Mouse (Mus musculus) embryo, embryonic 11.5 days (tissue): ENCODE results near the gene Ube2v1.
A peak's percentile ranks its signal among the peaks of the same experiment; 100 is the strongest.

Source experiments
- DNase-seq: peaks from one replicate; pipeline ENCODE4 v3.0.0-alpha.2; 2012; ENCODE audit warnings: low read depth, low spot score

The Ube2v1 gene

DNA sequence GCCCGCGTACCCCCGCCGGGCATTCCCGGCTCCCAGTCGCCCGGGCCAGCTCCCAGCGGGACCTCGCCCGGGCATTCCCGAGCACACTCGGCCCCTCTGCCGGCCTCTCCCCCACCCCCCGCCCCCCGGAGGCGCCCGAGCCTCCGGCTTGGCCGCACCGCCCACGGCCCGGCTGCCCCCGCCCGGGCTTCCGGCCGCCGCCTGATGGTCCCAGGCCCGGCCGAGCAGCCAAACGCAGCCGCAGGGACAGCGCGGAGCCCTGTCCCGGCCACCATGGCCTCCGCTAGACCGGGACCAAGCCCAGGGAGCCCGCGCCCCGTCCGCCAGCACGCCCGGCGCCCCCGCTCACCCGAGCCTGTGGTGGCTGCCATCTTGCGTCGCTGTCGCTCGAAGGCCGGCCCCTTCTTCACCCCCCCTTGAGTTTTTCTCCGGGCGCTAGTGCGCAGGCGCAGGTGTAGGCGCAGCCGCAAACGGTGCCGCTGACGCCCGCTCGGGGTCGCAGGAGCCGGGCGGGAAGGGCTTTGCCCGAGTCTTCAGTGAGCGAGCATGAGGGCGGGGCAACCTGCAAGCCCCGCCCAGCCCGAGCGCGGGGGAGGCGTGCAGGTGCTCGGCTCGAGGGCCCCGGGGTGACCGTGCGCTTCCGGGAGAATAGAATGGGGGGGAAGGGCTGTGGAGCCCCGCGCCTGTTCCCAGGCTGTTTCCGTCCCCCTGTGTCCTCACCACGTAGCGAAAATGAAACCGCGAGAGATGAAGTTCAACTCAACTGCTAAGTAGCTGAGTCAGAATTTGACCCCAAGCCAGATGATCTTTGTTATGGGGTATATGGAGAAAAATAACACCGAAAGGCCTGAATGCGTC, at the start of gene Ube2v1:
Gene Ube2v1, minus strand, starts transcription at position 505 of the 858 bp plus-strand sequence.
- peak; percentile 97 for DNase-seq

DNA sequence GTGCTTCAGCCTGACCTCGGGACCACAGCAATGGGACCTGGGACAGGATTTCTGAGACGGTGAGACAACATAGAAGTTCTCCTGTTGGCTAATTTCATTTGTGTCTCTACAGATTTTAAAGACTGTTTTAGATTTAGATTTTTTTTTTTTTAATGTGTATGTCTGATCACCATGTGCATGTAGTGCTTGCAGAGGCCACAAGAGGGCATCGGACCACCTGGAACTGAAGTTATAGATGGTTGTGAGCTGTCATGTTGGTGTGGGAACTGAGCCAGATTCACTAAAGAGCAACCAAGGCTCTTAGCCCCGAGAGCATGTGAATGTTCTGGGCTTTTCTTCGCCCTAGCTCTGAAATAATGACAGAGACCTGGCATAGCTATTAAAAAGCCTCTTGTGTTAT, 48.8 kb upstream of the Ube2v1 start:
- DNase-seq = no peak

DNA sequence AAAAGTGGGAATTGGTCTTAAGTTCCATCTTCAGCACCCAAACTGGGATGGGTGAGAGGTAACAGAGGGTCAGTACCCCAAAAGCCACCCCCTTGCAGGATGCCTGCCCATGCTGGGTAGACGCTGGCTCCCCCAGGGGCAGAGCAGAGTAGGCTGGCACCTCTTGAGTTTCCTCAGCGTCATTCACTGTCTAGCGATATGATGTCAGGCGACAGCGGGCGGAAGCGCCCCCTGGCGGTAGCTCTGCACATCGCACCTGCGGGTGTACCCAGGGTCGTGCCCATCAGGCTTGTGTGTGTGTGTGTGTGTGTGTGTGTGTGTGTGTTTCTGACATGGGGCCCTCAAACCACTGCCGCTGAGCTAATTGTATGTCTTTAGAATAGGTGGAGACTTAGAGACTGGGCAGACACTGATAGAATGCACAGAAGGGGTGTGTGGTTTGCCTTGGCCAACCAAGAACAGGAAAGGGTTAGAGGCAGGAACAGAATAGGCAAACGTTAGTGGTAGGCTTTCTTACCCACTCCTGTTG, 48.1 kb upstream of the Ube2v1 start:
- peak; percentile 65 for DNase-seq

DNA sequence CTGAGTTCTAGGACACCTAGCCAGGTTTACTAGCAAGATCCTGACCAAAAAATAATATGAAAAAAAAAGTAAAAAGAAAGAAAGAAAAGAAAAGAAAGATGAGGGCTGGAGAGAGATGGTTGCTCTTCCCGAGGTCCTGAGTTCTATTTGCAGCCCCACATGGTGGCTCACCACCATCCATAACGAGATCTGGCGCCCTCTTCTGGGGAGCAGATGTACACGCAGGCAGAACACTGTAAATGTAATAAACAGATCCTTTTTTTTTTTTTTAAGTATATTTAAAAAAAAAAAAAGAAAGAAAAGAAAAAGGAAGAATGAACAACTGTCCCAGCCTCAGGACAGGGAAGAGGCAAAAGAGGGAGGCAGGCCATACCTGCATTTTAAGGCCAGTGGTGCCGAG, 46.7 kb upstream of the Ube2v1 start:
- DNase-seq = no peak

DNA sequence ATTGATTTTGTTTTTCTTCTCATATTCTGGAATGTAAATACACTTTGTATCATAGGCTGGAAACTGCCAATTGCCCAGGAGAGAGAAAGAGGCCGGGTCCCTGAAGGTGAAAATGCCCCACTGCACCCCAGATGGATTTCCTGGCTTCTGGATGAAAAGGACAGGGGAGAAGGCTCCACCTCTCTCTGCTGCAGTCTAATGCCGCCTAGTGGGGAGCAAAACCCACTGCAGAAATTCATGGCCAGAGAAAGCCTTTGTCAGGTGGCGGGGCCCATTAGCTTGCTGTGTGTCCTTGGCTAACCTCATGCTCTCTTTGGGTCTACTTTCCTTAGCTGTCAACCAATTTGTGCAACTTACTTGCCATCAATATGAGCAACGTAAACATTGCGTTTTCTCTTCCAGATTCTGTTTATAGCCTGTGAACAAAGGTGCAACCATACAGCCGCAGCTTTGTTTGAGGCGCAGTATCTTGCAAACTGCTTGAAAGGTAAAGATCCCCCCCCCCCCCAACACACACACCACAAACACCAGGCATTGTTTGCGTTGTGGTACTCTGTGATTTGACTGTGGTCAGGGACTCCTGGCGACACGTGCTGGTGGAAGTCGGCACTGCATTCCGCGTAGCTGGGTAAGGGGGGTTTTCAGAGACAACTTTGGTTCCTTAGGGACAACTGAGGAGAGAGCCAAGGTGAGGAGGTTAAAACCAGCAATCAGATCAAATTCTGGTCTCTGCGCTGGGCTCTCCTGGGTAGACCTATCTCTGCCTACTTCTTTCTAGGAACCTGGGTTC, 43.4 kb upstream of the Ube2v1 start:
- DNase-seq = no peak

DNA sequence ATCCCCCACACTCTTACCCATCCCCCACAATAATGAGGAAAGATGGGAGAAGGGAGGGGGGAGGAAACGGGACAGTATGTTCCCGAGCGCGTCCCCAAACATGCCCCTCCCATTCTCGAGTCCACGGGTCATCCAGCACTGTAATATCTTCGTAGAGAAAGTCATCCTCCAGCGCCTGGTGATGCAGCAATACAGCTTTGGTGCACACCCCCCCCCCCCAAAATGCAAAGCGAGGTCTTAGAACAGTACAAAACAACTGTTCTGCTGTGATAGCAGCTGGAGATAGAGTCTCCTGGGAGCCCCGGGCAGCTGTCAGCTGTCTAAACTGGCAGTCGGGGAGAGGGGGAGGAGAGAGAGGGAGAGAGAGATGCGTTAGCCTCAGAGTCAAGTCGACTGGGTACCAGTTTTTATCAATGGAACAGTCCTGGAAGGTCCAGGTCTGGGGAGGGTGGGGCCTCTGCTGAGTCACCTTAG, 40.4 kb upstream of the Ube2v1 start:
- DNase-seq = no peak

DNA sequence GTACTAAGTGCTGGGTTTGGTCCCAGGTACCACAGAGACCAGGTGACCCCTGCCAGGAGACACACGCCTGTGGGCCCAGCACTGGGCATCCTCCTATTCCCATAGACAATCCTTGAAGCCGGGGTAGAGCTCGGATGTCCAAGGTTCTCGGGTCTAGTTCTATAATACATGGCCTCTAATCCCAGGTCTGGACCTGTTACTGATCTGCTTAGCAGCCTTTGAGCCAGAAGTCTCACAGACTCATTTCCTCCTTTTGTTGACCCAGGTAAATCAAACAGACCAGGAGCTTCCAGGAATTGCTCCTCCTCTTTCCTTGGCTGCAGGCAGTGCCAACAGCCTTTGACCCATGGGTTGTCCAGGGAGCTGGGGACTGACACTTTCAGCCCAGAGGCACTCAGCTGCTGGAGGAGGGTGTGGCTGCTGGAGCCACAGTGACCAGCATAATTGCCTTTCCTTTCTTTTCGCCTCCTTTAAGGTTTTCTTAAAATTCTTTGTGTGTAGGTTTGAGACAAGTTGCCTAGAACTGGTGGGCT, 39.3 kb upstream of the Ube2v1 start:
- no peak for DNase-seq

DNA sequence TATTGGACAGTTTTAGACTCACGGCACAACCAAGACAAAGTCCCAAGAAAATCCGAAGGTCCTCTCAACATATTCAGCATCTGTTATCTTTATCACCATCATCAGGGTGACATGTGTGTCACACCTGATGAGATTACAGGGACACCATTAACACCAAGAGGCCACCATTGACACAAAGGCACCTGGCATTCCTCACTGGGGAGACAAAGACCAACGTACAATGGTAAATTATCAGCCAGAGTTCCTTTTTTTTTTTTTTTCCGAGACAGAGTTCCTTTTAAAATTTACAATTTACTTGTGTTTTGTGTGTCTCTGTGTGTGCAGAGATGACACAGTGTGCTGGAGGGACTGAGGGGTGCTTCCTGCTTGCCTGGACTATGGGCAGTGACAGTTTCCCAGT, 37.5 kb upstream of the Ube2v1 start:
- no peak for DNase-seq

DNA sequence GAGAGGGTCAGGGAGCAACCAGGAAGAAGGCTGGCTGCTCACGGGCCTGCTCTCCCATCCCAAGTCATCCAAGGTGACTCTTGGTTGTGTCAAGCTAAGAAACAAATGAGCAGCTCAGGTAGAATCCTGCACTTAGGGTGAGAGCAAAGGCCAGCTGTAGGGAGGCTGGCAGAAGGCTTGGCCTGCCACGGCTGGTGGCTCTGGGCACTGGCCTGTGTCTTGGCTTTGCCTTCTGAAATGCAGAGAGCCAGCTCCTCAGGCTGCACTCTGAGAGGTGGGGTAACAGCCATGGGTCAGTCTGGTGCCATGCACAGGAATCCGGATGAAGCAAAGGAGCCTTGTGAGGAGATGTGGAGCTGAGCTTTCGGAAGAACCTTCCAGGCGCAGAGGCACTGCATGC, 36.5 kb upstream of the Ube2v1 start:
- DNase-seq = no peak

DNA sequence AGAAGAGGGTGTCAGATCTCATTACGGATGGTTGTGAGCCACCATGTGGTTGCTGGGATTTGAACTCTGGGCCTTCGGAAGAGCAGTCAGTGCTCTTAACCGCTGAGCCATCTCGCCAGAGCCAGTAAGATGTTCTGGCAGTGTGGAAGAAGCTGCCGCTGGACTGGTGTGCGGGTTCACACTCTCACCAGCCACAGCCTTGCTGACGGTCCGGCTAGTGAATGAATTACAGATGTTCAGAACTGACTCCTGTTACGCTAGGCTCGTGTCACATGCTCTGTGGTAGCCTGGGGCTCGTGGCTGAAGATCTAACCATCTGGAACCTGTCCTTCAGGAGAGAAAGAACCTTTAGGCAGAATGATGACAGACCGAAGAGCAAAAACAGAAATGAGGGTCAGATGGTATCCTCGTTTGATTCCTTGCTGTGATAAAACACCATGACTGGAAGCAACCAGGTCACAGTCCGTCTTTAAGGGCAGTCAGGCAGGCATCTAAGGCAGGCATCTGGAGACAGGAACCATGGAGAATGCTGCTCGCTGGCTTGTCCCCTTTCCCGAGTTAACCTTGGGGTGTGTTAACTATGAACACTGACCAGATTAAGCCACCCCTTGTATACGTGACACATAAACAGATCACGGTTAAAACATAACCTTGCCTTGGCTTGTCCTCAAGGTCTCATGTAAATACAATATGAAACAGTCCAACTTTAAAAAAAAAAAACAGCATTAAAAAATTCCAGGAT, 34.2 kb upstream of the Ube2v1 start:
- DNase-seq = no peak

DNA sequence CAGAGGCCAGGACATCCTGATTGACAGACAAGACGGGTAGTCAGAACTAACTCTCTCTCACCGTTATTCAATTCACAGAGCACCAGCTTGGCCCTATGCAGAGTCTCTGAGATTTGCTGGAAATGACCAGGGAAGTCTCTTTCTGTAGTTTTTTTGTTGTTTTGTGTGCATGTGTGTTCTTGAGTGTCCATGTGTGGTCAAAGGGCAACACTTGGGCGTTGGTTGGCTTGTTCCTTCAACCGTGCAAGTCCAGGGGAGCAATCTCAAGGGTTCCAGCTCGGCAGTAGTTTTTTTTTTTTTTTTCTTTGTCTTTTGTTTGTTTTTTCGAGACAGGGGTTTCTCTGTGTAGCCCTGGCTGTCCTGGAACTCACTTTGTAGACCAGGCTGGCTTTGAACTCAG, 30.8 kb upstream of the Ube2v1 start:
- no peak for DNase-seq

DNA sequence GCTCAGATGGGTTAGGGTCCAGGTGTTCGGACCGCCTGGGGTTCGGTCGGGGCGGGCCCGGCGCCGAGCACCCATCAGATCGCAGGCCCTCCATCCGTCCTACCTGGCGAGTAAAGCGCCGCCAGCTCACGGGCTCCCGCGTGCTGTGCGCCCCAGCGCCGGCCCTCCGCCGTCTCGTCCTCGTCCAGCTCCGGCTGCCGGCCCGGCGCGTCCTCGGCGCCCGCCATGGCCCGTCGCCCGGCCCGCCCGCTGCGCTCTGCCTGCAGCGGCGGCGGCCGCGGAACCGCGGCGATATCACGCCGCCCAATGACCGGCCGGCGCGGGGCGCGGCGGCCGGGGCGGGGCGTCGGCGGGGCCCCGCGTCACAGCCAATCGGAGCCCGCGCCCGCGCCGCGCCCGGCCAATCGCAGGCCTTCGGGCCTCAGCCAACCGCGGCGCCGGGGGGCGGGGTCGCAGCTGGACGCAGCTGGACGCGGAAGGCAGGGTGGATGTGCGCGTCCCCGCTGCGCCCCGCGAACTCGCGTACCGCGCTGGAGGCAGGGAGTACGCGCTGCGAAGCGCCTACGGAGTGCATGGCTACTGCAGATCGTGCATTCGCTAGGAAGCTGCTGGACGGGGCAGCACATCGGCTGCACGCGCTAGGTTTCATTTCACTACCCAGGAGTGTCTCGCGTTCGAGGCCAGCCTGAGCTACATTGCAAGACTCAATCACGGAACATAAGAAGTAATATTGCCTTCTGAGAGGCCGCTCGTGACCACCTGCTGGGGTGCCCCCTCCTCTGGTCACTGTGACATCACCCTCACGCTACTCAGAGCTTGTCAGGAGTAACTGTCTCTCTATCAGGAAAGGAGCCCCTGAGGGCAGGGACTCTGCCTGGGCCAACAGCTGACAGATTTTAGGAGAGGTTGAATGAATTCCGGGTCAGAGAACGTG, 29.6 kb upstream of the Ube2v1 start, which contains the start of gene Gm20431:
Gene Gm20431, minus strand, starts transcription at position 227 of the 934 bp plus-strand sequence.
- DNase-seq = peak; percentile 91

DNA sequence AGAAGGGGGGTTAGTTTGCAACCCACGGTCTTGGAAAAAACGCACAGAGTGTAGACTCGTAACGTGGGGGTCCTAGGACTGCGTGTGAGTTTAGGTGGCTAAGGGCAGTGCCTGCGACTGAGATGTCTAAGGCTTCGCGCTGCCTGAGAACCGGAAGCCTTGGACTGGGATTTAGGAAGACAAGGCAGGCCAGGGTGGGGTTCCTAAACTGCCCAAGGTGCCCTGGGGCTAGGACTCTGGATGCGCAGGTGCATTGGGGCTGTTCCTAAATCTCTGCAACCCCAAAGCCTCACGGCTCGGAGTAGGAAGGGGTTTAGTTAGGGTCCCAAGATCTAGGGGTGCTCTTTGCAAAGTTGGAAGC, 28.7 kb upstream of the Ube2v1 start:
- no peak for DNase-seq

DNA sequence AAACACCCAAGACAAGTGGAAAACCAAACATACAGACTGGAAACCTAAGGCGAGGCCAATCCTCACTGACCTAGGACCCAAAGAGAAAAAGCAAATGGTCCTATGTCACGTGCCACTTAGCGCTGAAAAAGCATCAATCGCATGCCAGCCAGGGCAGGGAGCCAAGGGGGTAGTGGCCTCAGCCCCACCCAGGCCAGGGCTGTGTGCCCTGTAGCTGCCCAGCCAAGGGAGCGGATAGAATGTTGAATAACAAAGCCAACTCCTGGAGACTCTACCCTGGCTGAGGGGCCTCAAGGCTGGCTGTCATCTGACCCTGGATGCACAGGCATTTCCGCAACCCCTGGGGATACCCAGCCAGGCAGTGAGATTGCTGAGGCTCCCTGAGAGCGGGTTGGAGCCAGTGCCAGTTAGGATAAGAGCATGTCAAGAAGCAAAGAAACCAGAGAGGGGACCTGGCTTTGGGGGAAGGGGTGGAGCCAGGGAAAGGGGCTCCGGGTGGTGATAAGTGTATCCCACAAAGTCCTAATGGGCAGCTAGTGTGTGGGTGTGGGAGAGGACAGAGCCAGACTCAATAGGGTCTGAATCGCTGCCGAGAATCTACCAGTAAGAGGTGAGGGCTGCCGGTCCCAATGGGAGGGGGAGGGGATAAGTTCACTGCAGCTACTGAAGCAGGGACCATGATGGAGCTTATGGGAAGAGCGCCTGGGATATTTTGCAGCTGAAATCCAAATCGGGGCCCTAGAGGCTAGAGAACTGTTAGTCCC, 28.1 kb upstream of the Ube2v1 start:
- no peak for DNase-seq

DNA sequence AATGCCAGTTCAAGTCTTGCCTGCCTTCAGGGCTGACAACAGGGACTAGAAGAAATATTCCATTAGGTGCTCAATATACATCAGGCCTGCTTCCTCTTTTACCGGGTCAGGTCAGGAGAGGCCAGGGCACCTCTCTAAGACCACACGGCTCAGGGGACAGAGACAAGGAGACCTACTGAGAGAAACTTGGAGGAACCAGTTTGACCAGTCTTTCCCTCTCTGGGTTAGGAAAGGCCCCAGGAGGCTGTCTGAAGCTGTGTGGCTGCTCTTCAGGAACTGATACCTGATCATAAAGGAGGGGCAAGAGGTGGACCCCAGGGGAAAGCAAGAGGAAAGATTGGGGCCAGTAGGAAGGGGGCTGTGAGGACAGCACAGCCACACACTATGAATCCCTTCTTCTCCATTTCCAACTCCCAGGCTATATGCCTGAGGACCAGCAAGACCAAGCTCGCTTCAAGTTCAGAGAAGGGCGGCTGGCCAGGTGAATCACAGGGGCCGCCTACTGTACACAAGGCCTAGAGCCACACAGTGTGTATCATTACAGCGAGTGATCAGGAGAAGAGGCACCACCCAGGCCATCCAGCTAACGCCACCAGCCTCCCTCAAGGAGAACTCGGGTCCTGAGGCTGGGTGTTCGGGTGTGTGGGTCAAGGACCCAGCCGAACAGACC, 27.4 kb upstream of the Ube2v1 start:
- DNase-seq = no peak

DNA sequence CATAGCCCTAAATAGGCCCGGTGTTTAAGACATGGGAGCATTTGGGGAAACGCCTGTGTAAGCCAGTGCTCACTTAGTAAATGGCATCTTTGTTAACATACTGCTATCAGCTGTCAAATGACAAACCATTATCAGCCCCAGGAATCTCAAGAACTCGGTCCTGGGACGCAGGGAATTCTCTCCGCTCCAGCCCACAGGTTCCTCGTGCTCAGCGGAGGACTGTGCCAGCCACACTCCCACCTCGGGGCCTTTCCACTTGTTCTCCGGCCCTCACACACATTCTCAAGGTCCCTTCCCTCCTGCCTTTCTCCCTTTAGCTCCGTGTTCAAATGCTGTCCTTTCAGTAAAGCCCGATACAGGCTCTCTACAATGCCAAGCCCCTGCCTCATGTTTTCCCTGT, 26.8 kb upstream of the Ube2v1 start:
- no peak for DNase-seq

DNA sequence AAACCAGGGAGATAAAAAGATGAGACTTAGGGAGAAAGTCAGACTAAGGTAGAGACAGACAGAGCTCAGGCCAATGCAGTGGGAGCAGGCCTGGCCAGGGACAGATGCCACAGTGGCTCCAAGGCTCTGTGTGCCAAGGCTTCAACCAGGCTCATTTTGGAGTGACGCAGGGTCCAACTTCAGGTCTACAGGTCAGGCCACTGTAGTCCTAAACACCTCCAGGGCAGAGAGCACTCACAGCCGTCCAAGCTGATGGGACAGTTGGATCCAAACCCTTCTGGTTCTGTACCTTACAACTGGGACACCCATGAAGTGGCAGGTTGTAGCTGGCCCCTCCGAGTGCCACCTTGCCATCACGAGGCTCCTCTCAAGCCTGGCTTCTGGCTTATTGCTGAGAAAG, 26.1 kb upstream of the Ube2v1 start:
- no peak for DNase-seq

DNA sequence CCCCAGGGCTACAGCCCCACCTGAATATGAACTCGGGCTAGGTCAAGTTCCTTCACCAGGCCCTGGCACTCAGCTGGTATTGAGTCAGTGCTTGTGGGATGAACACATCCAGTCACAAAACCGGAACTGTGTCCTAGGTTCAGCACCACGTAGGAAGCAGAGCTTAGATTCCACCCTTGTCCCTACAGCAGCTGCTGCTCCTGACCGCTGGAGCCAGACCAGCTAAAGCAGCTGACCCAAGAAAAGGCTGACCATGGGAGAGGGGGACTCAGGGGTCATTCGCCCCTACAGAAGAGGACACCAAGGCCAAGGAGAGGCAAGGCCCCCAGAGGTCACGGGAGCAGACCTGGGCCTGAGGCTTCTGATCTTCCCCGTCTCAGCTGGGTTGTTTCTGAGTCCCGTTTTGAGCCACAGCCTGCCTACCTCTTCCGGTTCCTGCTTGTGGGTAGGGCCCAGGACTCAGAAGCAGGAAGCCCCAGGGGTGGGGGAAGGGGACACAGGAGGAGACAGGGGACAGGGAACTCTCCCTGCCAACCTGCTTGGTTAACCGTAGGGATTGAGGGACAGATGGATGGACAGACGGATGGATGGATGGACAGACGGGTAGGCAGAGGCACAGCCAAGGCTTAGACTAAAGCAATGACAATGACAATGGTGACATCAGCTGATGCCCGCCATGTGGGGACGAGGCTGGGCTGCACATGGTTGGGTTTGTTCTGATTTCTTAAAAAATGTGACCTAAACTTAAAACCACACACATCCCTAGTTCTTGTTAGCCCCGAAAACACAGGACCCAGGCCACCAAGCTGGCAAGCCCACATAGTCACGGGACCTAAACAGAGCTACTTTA, 25.0 kb upstream of the Ube2v1 start:
- DNase-seq = no peak
